ENCODE assay signal across 8 mouse cellular contexts in genomic region chr10:79983670-79984069, GRCm38 (mm10). TPM values are rescaled to one million over a fixed set of nuclear protein-coding genes. Genes with fewer than 3 reads are reported as not detected.
DNase-seq lines count a peak whose midpoint lies in the region; ATAC-seq and TF ChIP-seq lines count a peak whose summit lies in the region.

No protein-coding gene starts in this region.

- H3ac ChIP-seq in myocyte (ENCODE audit: control insufficient read depth, insufficient read length): peak overlapping the region; percentile 51

- peaks cover 3% of the 10 kb centered on the region for H3K4me1 ChIP-seq in embryonic facial prominence, embryonic 11.5 days (ENCODE audit: control insufficient read depth, insufficient read depth, low read length)
- peaks cover 60% of the 10 kb centered on the region for H3K4me1 ChIP-seq in kidney, embryonic 15.5 days
- H3K4me1 ChIP-seq in liver, embryonic 11.5 days (replicated peaks; ENCODE audit: control insufficient read depth, insufficient read depth, low read length): peaks cover 55% of the 10 kb centered on the region

- H3K4me3 ChIP-seq in embryonic facial prominence, embryonic 11.5 days (ENCODE audit: low read depth, low read length): peak overlapping the region; percentile 79
- H3K4me3 ChIP-seq in kidney, embryonic 15.5 days (replicated peaks): peak overlapping the region; percentile 71
- peak overlapping the region; percentile 92 for H3K4me3 ChIP-seq in liver, embryonic 11.5 days (ENCODE audit: low read depth, low read length)
- H3K4me3 ChIP-seq in myocyte: peak overlapping the region; percentile 74

- peaks cover 41% of the 10 kb centered on the region for H3K79me2 ChIP-seq in myocyte (ENCODE audit: control insufficient read depth, insufficient read depth)

- 2% methylated on average over 17 of the region's 21 CpGs for whole genome bisulfite sequencing in embryonic facial prominence, embryonic 11.5 days
- WGBS in kidney, embryonic 15.5 days: under 1% methylated on average over 17 of the region's 21 CpGs
- WGBS in liver, embryonic 11.5 days: under 1% methylated on average over 21 of the region's 21 CpGs

- ATAC-seq in embryonic facial prominence, embryonic 11.5 days (replicated peaks; ENCODE audit: insufficient number of reproducible peaks, low FRiP score, low TSS enrichment, low read depth): no peak
- ATAC-seq in kidney, embryonic 15.5 days (replicated peaks; ENCODE audit: low FRiP score): no peak
- ATAC-seq in liver, embryonic 11.5 days (replicated peaks; ENCODE audit: low FRiP score): no peak

- peak overlapping the region; percentile 81 for H3K9ac ChIP-seq in embryonic facial prominence, embryonic 11.5 days (replicated peaks; ENCODE audit: low read length)
- peak overlapping the region; percentile 79 for H3K9ac ChIP-seq in kidney, embryonic 15.5 days
- H3K9ac ChIP-seq in liver, embryonic 11.5 days (ENCODE audit: low read depth, low read length): peak overlapping the region; percentile 92

- no peak for TF ChIP-seq POLR2A in myocyte (IDR thresholded peaks at IDR 0.05; ENCODE audit: insufficient read length, low read depth)

- no peaks in the 10 kb centered on the region for H3K9me3 ChIP-seq in embryonic facial prominence, embryonic 11.5 days (replicated peaks; ENCODE audit: control insufficient read depth, low read length)
- no peaks in the 10 kb centered on the region for H3K9me3 ChIP-seq in kidney, embryonic 15.5 days (replicated peaks)
- no peaks in the 10 kb centered on the region for H3K9me3 ChIP-seq in liver, embryonic 11.5 days (ENCODE audit: control insufficient read depth, low read length)

- H3K27ac ChIP-seq in embryonic facial prominence, embryonic 11.5 days (replicated peaks; ENCODE audit: low read depth, low read length): peak overlapping the region; percentile 69
- peak overlapping the region; percentile 99 for H3K27ac ChIP-seq in kidney, embryonic 15.5 days
- H3K27ac ChIP-seq in liver, embryonic 11.5 days (ENCODE audit: low read depth, low read length): peak overlapping the region; percentile 98

- peaks cover 3% of the 10 kb centered on the region for H3K36me3 ChIP-seq in embryonic facial prominence, embryonic 11.5 days (replicated peaks; ENCODE audit: control insufficient read depth, insufficient read depth, low read depth, low read length)
- H3K36me3 ChIP-seq in kidney, embryonic 15.5 days: peaks cover 23% of the 10 kb centered on the region
- peaks cover 14% of the 10 kb centered on the region for H3K36me3 ChIP-seq in liver, embryonic 11.5 days (ENCODE audit: control insufficient read depth, insufficient read depth, low read length)
- no peaks in the 10 kb centered on the region for H3K36me3 ChIP-seq in myocyte (ENCODE audit: control insufficient read depth, insufficient read depth)
- no peaks in the 10 kb centered on the region; the same call in 1 of the 2 replicates for H3K36me3 ChIP-seq in splenic B cell, adult 2 months (ENCODE audit: control insufficient read depth, insufficient read depth, low read length, poor library complexity, severe bottlenecking)

- intact Hi-C loops in heart, postnatal 25 days (cut with DNase I): loop anchor here (1.0 kb wide), 1 partner anchor 23 kb away; the partner anchor contains the start of gene Wdr18

- H3K27me3 ChIP-seq in embryonic facial prominence, embryonic 11.5 days (ENCODE audit: control insufficient read depth, insufficient read depth, low read length): no peaks in the 10 kb centered on the region
- peaks cover 4% of the 10 kb centered on the region; the same call in 1 of the 2 replicates for H3K27me3 ChIP-seq in kidney, embryonic 15.5 days
- peaks cover 3% of the 10 kb centered on the region; the same call in 1 of the 2 replicates for H3K27me3 ChIP-seq in liver, embryonic 11.5 days (replicated peaks; ENCODE audit: control insufficient read depth, insufficient read depth, low read length)
- no peaks in the 10 kb centered on the region for H3K27me3 ChIP-seq in myocyte (ENCODE audit: control insufficient read depth, insufficient read depth, insufficient read length)
- no peaks in the 10 kb centered on the region for H3K27me3 ChIP-seq in splenic B cell, adult 2 months (ENCODE audit: control insufficient read depth, insufficient read depth, low read length, poor library complexity, severe bottlenecking)

- peak overlapping the region; percentile 88 for H3K4me2 ChIP-seq in embryonic facial prominence, embryonic 11.5 days (ENCODE audit: low read depth, low read length)
- H3K4me2 ChIP-seq in kidney, embryonic 15.5 days: peak overlapping the region; percentile 72
- H3K4me2 ChIP-seq in liver, embryonic 11.5 days: peak overlapping the region; percentile 93
- H3K4me2 ChIP-seq in myocyte (ENCODE audit: low read depth): peak overlapping the region; percentile 96

- peak; percentile 98 for DNase-seq in heart, adult 11 months
- no peak for DNase-seq in heart, postnatal 25 days (ENCODE audit: low spot score)
- peak; percentile 63 for DNase-seq in embryonic facial prominence, embryonic 11.5 days (ENCODE audit: low spot score)
- DNase-seq in heart, adult 9 months (ENCODE audit: low spot score in 2 of 2): peak; percentile 72 to 75
- peak; percentile 73 for DNase-seq in liver, embryonic 11.5 days (ENCODE audit: low spot score)
- DNase-seq in splenic B cell, adult 2 months (ENCODE audit: low read depth, low spot score): peak; percentile 83

TF ChIP-seq in myocyte, 11 proteins besides CTCF, POLR2A, EP300 and RAD21:
- no peak for TF ChIP-seq POLR2AphosphoS2 (IDR thresholded peaks at IDR 0.05; ENCODE audit: insufficient read length, low read depth)
- no peak for TF ChIP-seq TCF3 (IDR thresholded peaks at IDR 0.05; ENCODE audit: insufficient read length, low read depth)
- no peak for TF ChIP-seq TCF12 (IDR thresholded peaks at IDR 0.05; ENCODE audit: insufficient read depth, poor library complexity, severe bottlenecking)
- peak in 1 of 3 experiments; percentile 17 for TF ChIP-seq MYOD1 (IDR thresholded peaks at IDR 0.05; ENCODE audit: control insufficient read depth in 1 of 3, insufficient read length in 2 of 3, low read depth in 2 of 3)
- TF ChIP-seq REST (IDR thresholded peaks at IDR 0.05; ENCODE audit: insufficient read depth, insufficient read length): no peak
- no peak for TF ChIP-seq MYOG (IDR thresholded peaks at IDR 0.05; ENCODE audit: control insufficient read depth in 1 of 3, insufficient read depth in 1 of 3, insufficient read length in 2 of 3, low read depth in 2 of 3)
- TF ChIP-seq USF1 (IDR thresholded peaks at IDR 0.05; ENCODE audit: low read depth): no peak
TF ChIP-seq in myocyte: peak in this region for 1.

RNA-seq across cellular contexts. Expression of gene Tmem259, which starts 0.5 kb away (rescaled TPM):
- total RNA-seq in heart, postnatal 25 days (2021): 100 to 1,000 TPM; 110 to 115 TPM
- 13.4 and 13.7 TPM in 2 replicates for polyA plus RNA-seq in embryonic facial prominence, embryonic 11.5 days (2014; fragmentation: Nextera tagmentation; extraction: Ambion mirVana)
- 15.7 and 17.5 TPM in 2 replicates for polyA plus RNA-seq in kidney, embryonic 15.5 days (2015; fragmentation: Nextera tagmentation; extraction: Ambion mirVana)
- 14.9 and 20.2 TPM in 2 replicates for polyA plus RNA-seq in liver, embryonic 11.5 days (2014; fragmentation: Nextera tagmentation; extraction: Ambion mirVana)
- polyA plus RNA-seq in myocyte (2012; fragmentation: generic; extraction: Trizol): 152 TPM

RNA-seq across cellular contexts. Expression of gene Cnn2, which starts 4.7 kb away (rescaled TPM):
- 10 to 100 TPM; 35.9 to 36.6 TPM for total RNA-seq in heart, postnatal 25 days (2021)
- 255 and 271 TPM in 2 replicates for polyA plus RNA-seq in embryonic facial prominence, embryonic 11.5 days (2014; fragmentation: Nextera tagmentation; extraction: Ambion mirVana)
- 253 and 292 TPM in 2 replicates for polyA plus RNA-seq in kidney, embryonic 15.5 days (2015; fragmentation: Nextera tagmentation; extraction: Ambion mirVana)
- polyA plus RNA-seq in liver, embryonic 11.5 days (2014; fragmentation: Nextera tagmentation; extraction: Ambion mirVana): 115 and 124 TPM in 2 replicates
- 109 TPM for polyA plus RNA-seq in myocyte (2012; fragmentation: generic; extraction: Trizol)

RNA-seq across cellular contexts. Expression of gene Abca7, which starts 12.6 kb away (rescaled TPM):
- 1 to 10 TPM; 6.5 to 6.7 TPM for total RNA-seq in heart, postnatal 25 days (2021)
- 0.98 and 1.3 TPM in 2 replicates for polyA plus RNA-seq in embryonic facial prominence, embryonic 11.5 days (2014; fragmentation: Nextera tagmentation; extraction: Ambion mirVana)
- polyA plus RNA-seq in kidney, embryonic 15.5 days (2015; fragmentation: Nextera tagmentation; extraction: Ambion mirVana): 3.9 and 4.5 TPM in 2 replicates
- polyA plus RNA-seq in liver, embryonic 11.5 days (2014; fragmentation: Nextera tagmentation; extraction: Ambion mirVana): 7.7 and 8.6 TPM in 2 replicates
- polyA plus RNA-seq in myocyte (2012; fragmentation: generic; extraction: Trizol): 15.6 TPM

RNA-seq across cellular contexts. Expression of gene Grin3b, which starts 13.2 kb away (rescaled TPM):
- total RNA-seq in heart, postnatal 25 days (2021): under 1 TPM; 0.14 to 0.21 TPM
- polyA plus RNA-seq in embryonic facial prominence, embryonic 11.5 days (2014; fragmentation: Nextera tagmentation; extraction: Ambion mirVana): 0.21 and 0.22 TPM in 2 replicates
- 0.31 and 0.39 TPM in 2 replicates for polyA plus RNA-seq in kidney, embryonic 15.5 days (2015; fragmentation: Nextera tagmentation; extraction: Ambion mirVana)
- 0.10 and 0.14 TPM in 2 replicates for polyA plus RNA-seq in liver, embryonic 11.5 days (2014; fragmentation: Nextera tagmentation; extraction: Ambion mirVana)
- 0.73 TPM for polyA plus RNA-seq in myocyte (2012; fragmentation: generic; extraction: Trizol)

RNA-seq across cellular contexts. Expression of gene Wdr18, which starts 23.7 kb away (rescaled TPM):
- total RNA-seq in heart, postnatal 25 days (2021): 10 to 100 TPM; 20.5 to 30.1 TPM
- polyA plus RNA-seq in embryonic facial prominence, embryonic 11.5 days (2014; fragmentation: Nextera tagmentation; extraction: Ambion mirVana): 118 and 123 TPM in 2 replicates
- polyA plus RNA-seq in kidney, embryonic 15.5 days (2015; fragmentation: Nextera tagmentation; extraction: Ambion mirVana): 115 TPM in 2 replicates
- 164 and 171 TPM in 2 replicates for polyA plus RNA-seq in liver, embryonic 11.5 days (2014; fragmentation: Nextera tagmentation; extraction: Ambion mirVana)
- polyA plus RNA-seq in myocyte (2012; fragmentation: generic; extraction: Trizol): 35.1 TPM
